Mouse (Mus musculus) cerebellum, postnatal 25 days (tissue): ENCODE data around the gene Ucp3.
A peak's percentile ranks its signal among the peaks of the same experiment; 100 is the strongest.
"Not testable (repeated sequence)": the region's sequence is repeated elsewhere in the genome, so short reads cannot be mapped to it uniquely, and the experiment has no call there.

Source experiments
- DNase-seq, 2 experiments: peaks; one replicate each; pipeline ENCODE4 v3.0.0; 2021; ENCODE audit warnings: mixed read lengths in 2 of 2

Ucp3 gene

DNA sequence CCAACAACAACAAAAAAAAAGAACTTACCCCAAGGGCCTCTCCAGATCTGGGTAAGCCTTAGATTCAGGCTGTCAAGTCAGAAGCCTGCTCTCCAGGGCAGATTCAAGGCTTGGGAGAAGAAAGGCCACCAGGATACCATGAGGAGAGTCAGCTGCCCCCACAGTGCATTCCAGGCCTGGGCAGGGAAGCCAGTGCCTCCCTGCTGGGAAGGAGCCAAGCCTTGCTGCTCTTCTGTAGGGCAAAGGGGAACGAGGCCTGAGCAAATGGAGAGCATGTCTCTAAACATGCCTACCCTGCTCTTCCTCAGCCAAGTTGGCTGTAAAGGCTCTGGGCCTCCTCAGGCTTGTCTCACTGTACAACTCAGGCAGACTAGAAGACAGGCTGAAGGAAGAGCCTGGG, 1.9 kb downstream of the Ucp3 start:
- no peak for DNase-seq

DNA sequence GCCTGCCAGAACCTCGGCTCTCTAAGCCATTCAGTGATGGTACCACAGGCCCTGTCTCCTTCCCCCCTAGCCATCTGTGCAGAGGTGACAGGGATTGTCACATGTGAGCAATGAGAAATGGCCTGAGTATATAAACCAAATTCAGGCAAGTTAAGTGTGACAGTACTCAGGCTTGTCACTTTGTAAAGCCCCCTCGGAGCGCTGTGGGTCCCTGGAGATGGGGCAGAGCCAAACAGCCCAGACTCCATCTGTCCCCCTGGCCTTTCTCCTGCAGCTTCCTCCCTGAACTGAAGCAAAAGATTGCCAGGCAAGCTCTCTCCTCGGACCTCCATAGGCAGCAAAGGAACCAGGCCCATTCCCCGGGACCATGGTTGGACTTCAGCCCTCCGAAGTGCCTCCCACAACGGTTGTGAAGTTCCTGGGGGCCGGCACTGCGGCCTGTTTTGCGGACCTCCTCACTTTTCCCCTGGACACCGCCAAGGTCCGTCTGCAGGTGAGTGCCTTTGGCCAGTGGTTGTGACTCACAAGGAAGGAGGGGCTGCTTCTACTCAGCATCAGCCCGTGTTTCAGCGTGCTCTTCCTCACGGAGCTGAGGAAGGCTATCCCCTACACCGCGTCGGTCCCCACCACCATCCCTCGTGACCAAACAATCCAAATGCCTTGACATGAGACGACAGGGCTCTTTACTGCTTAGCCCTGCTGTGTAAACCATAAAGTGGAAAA, 6.5 kb downstream of the Ucp3 start:
- peak in 1 of 2 experiments; percentile 22 for DNase-seq

- no peak for DNase-seq
Measured at GRCm38 (mm10) chr7:100479823-100480164, 7.0 kb downstream of the Ucp3 start.

GRCm38 (mm10) chr7:100480175-100480574, 7.4 kb downstream of the Ucp3 start:
- no peak for DNase-seq

GRCm38 (mm10) chr7:100482046-100482445, 9.3 kb downstream of the Ucp3 start:
- DNase-seq = not testable (repeated sequence)

- no peak for DNase-seq
Measured at GRCm38 (mm10) chr7:100484493-100484892, 11.7 kb downstream of the Ucp3 start.

DNA sequence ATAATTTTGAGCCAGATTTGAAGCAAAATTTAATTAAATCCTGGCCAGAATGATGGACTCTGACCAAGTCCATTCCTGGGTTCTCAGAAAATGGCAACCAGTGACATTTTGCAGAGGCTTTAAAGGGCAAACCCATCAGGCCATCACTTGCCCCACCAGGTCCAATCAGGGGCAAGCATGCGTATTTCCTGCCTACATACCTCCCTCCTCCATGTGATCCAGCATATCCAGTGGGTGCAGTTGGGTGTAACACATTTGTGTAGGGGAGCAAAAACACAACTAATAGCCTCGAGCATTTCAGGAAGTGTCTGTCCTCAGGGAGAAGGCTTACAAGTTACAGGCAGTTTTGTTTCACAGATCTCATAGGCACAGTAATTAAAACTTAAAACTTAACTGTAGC, 14.5 kb downstream of the Ucp3 start:
- DNase-seq = no peak

- no peak for DNase-seq
Measured at GRCm38 (mm10) chr7:100488474-100489048, 15.8 kb downstream of the Ucp3 start.

GRCm38 (mm10) chr7:100492391-100493116, 19.8 kb downstream of the Ucp3 start:
- peak in 1 of 2 experiments; percentile 23 for DNase-seq

DNA sequence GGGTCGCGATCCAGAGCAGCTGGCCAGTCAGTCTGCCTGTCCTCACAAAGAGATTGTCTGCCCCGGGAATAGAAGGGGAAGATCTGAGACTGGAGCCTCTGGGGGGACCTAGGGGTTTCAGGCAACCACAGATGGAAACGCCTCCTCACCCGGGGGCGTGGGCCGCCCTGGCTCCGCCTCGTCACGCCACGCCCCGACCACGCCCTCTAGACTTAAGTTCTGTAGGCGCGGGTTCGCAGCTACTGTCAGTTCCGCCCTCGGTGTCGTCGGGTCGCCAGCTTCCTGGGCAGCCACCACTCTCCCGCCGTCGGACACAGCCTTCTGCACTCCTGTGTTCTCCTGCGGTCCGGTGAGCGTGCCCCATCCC, 20.3 kb downstream of the Ucp3 start, which contains the start of gene Ucp2:
Gene Ucp2 (plus strand): TSS at position 221 of the 367 bp plus-strand sequence.
- peak; percentile 31 to 50 for DNase-seq

- DNase-seq = no peak
Measured at GRCm38 (mm10) chr7:100493484-100494414, 21.0 kb downstream of the Ucp3 start.

- DNase-seq = no peak
Measured at GRCm38 (mm10) chr7:100494415-100494831, 21.6 kb downstream of the Ucp3 start.

DNA sequence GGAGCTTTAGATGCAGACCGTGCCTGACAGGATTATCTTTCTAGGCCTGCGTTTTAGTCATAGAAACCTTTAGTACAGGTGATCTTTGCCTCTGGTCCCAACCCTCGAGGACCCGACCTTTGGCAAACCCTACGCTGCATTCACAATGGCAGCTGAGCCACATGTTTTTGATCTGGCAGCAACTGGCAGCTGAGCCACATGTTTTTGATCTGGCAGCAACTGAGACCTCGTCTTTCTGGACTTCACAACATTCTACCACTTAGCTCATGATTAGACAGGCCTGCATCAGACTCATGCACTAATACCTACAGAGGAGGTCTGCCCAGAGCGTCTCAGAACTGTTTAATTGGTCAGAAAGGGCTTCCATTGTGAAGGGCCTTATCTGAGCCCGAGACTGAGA, 22.3 kb downstream of the Ucp3 start:
- DNase-seq = no peak

GRCm38 (mm10) chr7:100495581-100496251, 22.9 kb downstream of the Ucp3 start:
- DNase-seq = peak; percentile 34 to 39

DNA sequence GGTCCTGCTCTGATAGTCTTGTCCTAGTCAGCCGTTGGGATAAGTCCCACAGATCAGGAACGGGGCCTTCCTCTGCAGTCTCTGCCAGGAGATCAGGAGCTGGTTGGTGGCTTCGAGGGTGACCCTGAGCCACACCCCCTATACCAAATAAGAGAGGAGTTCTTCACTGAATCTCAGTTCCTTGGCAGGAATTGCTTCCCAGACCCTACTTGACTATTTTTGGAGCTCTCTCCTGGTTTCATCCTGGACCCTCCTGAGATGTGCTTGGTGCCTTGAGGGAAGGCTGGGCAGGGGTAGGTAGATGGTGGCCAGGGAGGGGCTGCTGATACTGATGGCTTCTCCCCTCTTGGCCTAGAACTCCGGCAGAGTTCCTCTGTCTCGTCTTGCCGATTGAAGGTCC, 23.6 kb downstream of the Ucp3 start:
- DNase-seq = no peak

- DNase-seq = no peak
Measured at GRCm38 (mm10) chr7:100496791-100497190, 24.0 kb downstream of the Ucp3 start.

DNA sequence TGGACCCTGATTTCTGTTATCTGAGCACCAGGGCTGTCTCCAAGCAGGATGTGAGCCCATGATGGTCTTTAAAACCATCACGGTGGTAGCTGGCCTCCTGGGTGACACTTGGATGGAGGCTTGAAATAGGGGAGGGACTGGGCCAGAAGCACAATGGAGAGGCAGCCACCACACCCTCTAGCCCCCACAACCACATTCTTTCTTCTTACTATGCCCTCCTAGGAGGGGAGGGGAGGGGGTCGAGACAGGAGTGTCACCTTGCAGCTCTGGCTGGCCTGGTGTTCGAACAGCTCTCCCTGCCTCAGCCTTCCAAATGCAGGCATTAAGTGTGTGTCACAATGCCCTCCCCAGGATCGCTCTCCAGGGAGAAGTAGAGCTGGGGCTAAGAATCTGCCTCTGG, 24.6 kb downstream of the Ucp3 start:
- DNase-seq = no peak

DNA sequence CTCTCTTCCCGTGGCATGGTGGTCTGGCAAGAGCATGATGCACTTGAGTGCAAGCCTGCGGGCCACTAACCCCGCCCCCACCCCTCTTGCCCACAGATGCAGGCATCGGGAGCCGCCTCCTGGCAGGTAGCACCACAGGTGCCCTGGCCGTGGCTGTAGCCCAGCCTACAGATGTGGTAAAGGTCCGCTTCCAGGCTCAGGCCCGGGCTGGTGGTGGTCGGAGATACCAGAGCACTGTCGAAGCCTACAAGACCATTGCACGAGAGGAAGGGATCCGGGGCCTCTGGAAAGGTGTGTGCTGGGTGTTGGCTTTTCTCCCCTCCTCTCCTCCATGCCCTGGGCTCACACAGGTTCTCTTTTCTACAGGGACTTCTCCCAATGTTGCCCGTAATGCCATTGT, 25.2 kb downstream of the Ucp3 start:
- no peak for DNase-seq

DNA sequence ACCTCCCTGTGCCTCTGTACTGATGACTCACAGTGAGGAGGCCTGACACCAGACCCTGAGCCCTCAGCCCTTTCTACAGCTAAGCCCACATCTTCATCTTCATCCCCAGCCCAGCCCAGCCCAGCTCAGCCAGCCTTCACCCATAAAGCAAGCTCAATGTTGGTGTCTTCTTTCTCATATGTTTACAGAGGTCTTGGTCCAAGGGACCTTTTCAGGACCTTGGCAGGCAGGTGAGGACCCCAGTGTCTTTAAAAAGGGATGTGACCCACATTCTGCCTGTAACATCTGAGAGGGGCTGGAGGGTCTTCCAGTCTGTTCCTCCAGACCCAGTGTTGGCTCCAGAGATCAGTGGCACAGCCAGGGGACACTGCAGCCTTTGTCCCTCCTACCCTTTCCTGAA, 26.7 kb downstream of the Ucp3 start:
- DNase-seq = no peak

- peak in 1 of 2 experiments; percentile 25 for DNase-seq
Measured at GRCm38 (mm10) chr7:100500276-100500977, 27.6 kb downstream of the Ucp3 start.

- DNase-seq = no peak
Measured at GRCm38 (mm10) chr7:100501027-100501843, 28.4 kb downstream of the Ucp3 start.
